Mouse (Mus musculus) hindbrain, embryonic 11.5 days (tissue): ENCODE measurements around the gene Got1. TPM values are rescaled to one million over a fixed set of nuclear protein-coding genes. Genes with fewer than 3 reads are reported as not detected.

Experiments used
- ATAC-seq: fragments of 200-750 bp; cut with Nextera tagmentation; 2 replicates; pipeline ENCODE4 v1.8.0; 2017; ENCODE audit warnings: mild to moderate bottlenecking, moderate TSS enrichment, moderate library complexity; ENCODE audit not compliant: low FRiP score
- DNase-seq: peaks from one replicate; pipeline ENCODE4 v3.0.0-alpha.2; 2015; ENCODE audit warnings: low spot score
- H3K27ac ChIP-seq: fragments of 300-500 bp; sonication (generic); 2 replicates; pipeline ENCODE4 v1.5.1; 2014; ENCODE audit warnings: mild to moderate bottlenecking, low read depth, low read length
- H3K27me3 ChIP-seq: fragments of 300-500 bp; sonication (generic); 2 replicates; pipeline ENCODE4 v1.6.1; 2014; ENCODE audit warnings: mild to moderate bottlenecking, low read length, moderate library complexity, mixed read lengths; ENCODE audit not compliant: control insufficient read depth, insufficient read depth
- H3K36me3 ChIP-seq: fragments of 300-500 bp; sonication (generic); 2 replicates; pipeline ENCODE4 v1.6.1; 2014; ENCODE audit warnings: mild to moderate bottlenecking, low read length, moderate library complexity, mixed read lengths; ENCODE audit not compliant: control insufficient read depth, insufficient read depth
- H3K4me1 ChIP-seq: fragments of 300-500 bp; sonication (generic); replicated peaks from 2 replicates; pipeline ENCODE4 v1.6.1; 2014; ENCODE audit warnings: low read length, mixed read lengths; ENCODE audit not compliant: control insufficient read depth, insufficient read depth
- H3K4me2 ChIP-seq: fragments of 300-500 bp; sonication (generic); replicated peaks from 2 replicates; pipeline ENCODE4 v1.6.1; 2014; ENCODE audit warnings: mild to moderate bottlenecking, low read depth, low read length
- H3K4me3 ChIP-seq: fragments of 300-500 bp; sonication (generic); 2 replicates; pipeline ENCODE4 v1.5.1; 2014; ENCODE audit warnings: low read depth, low read length
- H3K9ac ChIP-seq: fragments of 300-500 bp; sonication (generic); 2 replicates; pipeline ENCODE4 v1.6.1; 2014; ENCODE audit warnings: low read depth, low read length
- H3K9me3 ChIP-seq: fragments of 300-500 bp; sonication (generic); 2 replicates; pipeline ENCODE4 v1.6.1; 2016; ENCODE audit warnings: low read length; ENCODE audit not compliant: control insufficient read depth
- WGBS: fragments of 180-500 bp; shearing (Covaris S2); extraction: QIAGEN DNeasy Blood & Tissue Kit; methylation state at CpG from one replicate; pipeline ENCODE4 v1.1.7; 2014; 5-methylcytosine and 5-hydroxymethylcytosine counted together
- polyA plus RNA-seq: library from polyadenylated mRNA; unstranded; fragments of >200 nt; fragmentation: Nextera tagmentation; extraction: Ambion mirVana; gene quantifications from 2 replicates; pipeline ENCODE4 v1.2.1, GENCODE M21; 2014

Got1 gene
- polyA plus RNA-seq, 1 experiment from 2014 or later, result 51.0 TPM

GRCm38 (mm10) chr19:43480512-43480911, 43.9 kb downstream of the Got1 start:
- ATAC-seq (no peak), DNase-seq (no peak)
- no peaks in the 10 kb centered on the region for H3K9me3 ChIP-seq
- no peak overlapping the region for H3K4me3 ChIP-seq
- no peak overlapping the region for H3K27ac ChIP-seq
- H3K4me2 ChIP-seq, result no peak overlapping the region
- H3K4me1 ChIP-seq, result no peaks in the 10 kb centered on the region
- H3K9ac ChIP-seq, result no peak overlapping the region
- 68% methylated on average over 9 of the region's 9 CpGs for WGBS
- H3K27me3 ChIP-seq, result no peaks in the 10 kb centered on the region
- H3K36me3 ChIP-seq, result no peaks in the 10 kb centered on the region

- ATAC-seq (no peak), DNase-seq (no peak)
- Histone ChIP-seq H3K9ac (no peak overlapping the region), H3K27me3 (no peaks in the 10 kb centered on the region), H3K4me1 (no peaks in the 10 kb centered on the region), H3K4me3 (no peak overlapping the region), H3K36me3 (no peaks in the 10 kb centered on the region), H3K4me2 (no peak overlapping the region), H3K9me3 (no peaks in the 10 kb centered on the region), H3K27ac (no peak overlapping the region)
- 83% methylated on average over 5 of the region's 5 CpGs for WGBS
Measured at GRCm38 (mm10) chr19:43479431-43479830, 45.0 kb downstream of the Got1 start.

GRCm38 (mm10) chr19:43478891-43479290, 45.5 kb downstream of the Got1 start:
- WGBS, result 17% methylated on average over 5 of the region's 5 CpGs
- no peaks in the 10 kb centered on the region for H3K4me1 ChIP-seq
- no peak overlapping the region for H3K27ac ChIP-seq
- H3K4me3 ChIP-seq, result no peak overlapping the region
- H3K27me3 ChIP-seq, result no peaks in the 10 kb centered on the region
- peak; percentile 80 for DNase-seq
- no peak overlapping the region for H3K4me2 ChIP-seq
- H3K36me3 ChIP-seq, result no peaks in the 10 kb centered on the region
- no peaks in the 10 kb centered on the region for H3K9me3 ChIP-seq
- no peak for ATAC-seq
- H3K9ac ChIP-seq, result no peak overlapping the region

- H3K9me3 ChIP-seq, result no peaks in the 10 kb centered on the region
- H3K27me3 ChIP-seq, result no peaks in the 10 kb centered on the region
- no peak overlapping the region for H3K9ac ChIP-seq
- H3K4me2 ChIP-seq, result no peak overlapping the region
- no peaks in the 10 kb centered on the region for H3K4me1 ChIP-seq
- ATAC-seq (no peak), DNase-seq (no peak)
- WGBS, result 88% methylated on average over 5 of the region's 5 CpGs
- no peaks in the 10 kb centered on the region for H3K36me3 ChIP-seq
- no peak overlapping the region for H3K4me3 ChIP-seq
- H3K27ac ChIP-seq, result no peak overlapping the region
Measured at GRCm38 (mm10) chr19:43477436-43477835, 47.0 kb downstream of the Got1 start.

GRCm38 (mm10) chr19:43476063-43476462, 48.3 kb downstream of the Got1 start:
- WGBS, result 62% methylated on average over 7 of the region's 7 CpGs
- Histone ChIP-seq H3K27me3 (no peaks in the 10 kb centered on the region), H3K9me3 (no peaks in the 10 kb centered on the region), H3K27ac (no peak overlapping the region), H3K9ac (no peak overlapping the region), H3K4me3 (no peak overlapping the region), H3K4me2 (no peak overlapping the region), H3K36me3 (no peaks in the 10 kb centered on the region), H3K4me1 (no peaks in the 10 kb centered on the region)
- DNase-seq (no peak), ATAC-seq (no peak)

GRCm38 (mm10) chr19:43475642-43476041, 48.8 kb downstream of the Got1 start:
- WGBS, result 52% methylated on average over 2 of the region's 2 CpGs
- Histone ChIP-seq H3K36me3 (no peaks in the 10 kb centered on the region), H3K27ac (no peak overlapping the region), H3K4me3 (no peak overlapping the region), H3K27me3 (no peaks in the 10 kb centered on the region), H3K9me3 (no peaks in the 10 kb centered on the region), H3K9ac (no peak overlapping the region), H3K4me2 (no peak overlapping the region), H3K4me1 (no peaks in the 10 kb centered on the region)
- DNase-seq (no peak), ATAC-seq (no peak)

GRCm38 (mm10) chr19:43472781-43473180, 51.6 kb downstream of the Got1 start:
- Histone ChIP-seq H3K9me3 (no peaks in the 10 kb centered on the region), H3K4me3 (no peak overlapping the region), H3K9ac (no peak overlapping the region), H3K36me3 (no peaks in the 10 kb centered on the region), H3K27me3 (no peaks in the 10 kb centered on the region), H3K4me2 (no peak overlapping the region), H3K27ac (no peak overlapping the region), H3K4me1 (no peaks in the 10 kb centered on the region)
- WGBS, result 93% methylated on average over 7 of the region's 7 CpGs
- DNase-seq (no peak), ATAC-seq (no peak)

- Histone ChIP-seq H3K4me1 (no peaks in the 10 kb centered on the region), H3K9me3 (no peaks in the 10 kb centered on the region), H3K27ac (no peak overlapping the region), H3K36me3 (no peaks in the 10 kb centered on the region), H3K9ac (no peak overlapping the region), H3K4me2 (no peak overlapping the region), H3K27me3 (no peaks in the 10 kb centered on the region), H3K4me3 (no peak overlapping the region)
- DNase-seq, result no peak
- 75% methylated on average over 8 of the region's 8 CpGs for WGBS
- no peak for ATAC-seq
Measured at GRCm38 (mm10) chr19:43472331-43472730, 52.1 kb downstream of the Got1 start.

GRCm38 (mm10) chr19:43469333-43469732, 55.1 kb downstream of the Got1 start:
- H3K9me3 ChIP-seq, result no peaks in the 10 kb centered on the region
- H3K4me3 ChIP-seq, result no peak overlapping the region
- DNase-seq, result no peak
- H3K36me3 ChIP-seq, result no peaks in the 10 kb centered on the region
- no peak for ATAC-seq
- H3K9ac ChIP-seq, result no peak overlapping the region
- H3K27ac ChIP-seq, result no peak overlapping the region
- no peaks in the 10 kb centered on the region for H3K4me1 ChIP-seq
- no peaks in the 10 kb centered on the region for H3K27me3 ChIP-seq
- WGBS, result 67% methylated on average over 7 of the region's 7 CpGs
- H3K4me2 ChIP-seq, result no peak overlapping the region
